Mouse (Mus musculus) spleen, adult 2 months (tissue): Measurements from ENCODE around the gene Ptgs2.

ENCODE experiments used
- CTCF ChIP-seq: fragments of 200-500 bp; IDR thresholded peaks from 2 replicates; pipeline ENCODE4 v1.5.1; 2011; ENCODE audit warnings: mild to moderate bottlenecking, inconsistent platforms; ENCODE audit not compliant: insufficient read depth, insufficient read length, insufficient replicate concordance; ENCODE audit errors: extremely low read depth
- POLR2A ChIP-seq: fragments of 200-500 bp; IDR thresholded peaks from 2 replicates; pipeline ENCODE4 v1.6.1; 2011; ENCODE audit warnings: low read depth, low read length, inconsistent platforms

DNA sequence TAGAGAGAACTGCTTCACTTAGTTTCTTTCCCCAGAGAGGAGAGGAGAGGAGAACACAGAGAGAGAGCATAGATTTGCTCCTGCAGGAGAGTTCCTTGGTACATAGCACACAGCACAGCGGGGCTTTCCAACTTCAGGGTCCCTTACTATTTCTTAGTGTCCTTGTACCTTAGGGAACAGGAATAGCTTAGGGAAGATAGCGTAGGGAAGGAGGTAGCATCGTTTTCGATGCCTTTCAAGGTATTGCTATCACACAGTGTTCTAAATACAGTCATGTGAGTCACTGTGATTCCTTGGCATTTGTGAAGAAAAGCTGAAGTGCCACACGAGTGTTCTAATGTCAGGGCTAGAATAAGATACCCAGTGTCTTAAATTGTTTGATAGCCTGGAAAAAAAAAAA is 18.5 kb downstream of the Ptgs2 start:
- TF ChIP-seq POLR2A = no peak
- no peak for TF ChIP-seq CTCF
